Mouse (Mus musculus): ENCODE measurements at regions not wholly inside any gene's neighbourhood (a gene's known extent, or its start where the extent isn't known, plus 50 kb on each side); places are given as distances from the start of the nearest gene placed in this dataset.

GRCm38 (mm10) chr1:120698189-120698588, 96.0 kb downstream of the En1 start:
- TF ChIP-seq POLR2A (IDR thresholded peaks at IDR 0.05; ENCODE audit: borderline replicate concordance, control insufficient read depth, low read depth, low read length) = no peak
- TF ChIP-seq CTCF (IDR thresholded peaks at IDR 0.05; ENCODE audit: control insufficient read depth, insufficient read depth, low read length) = no peak

Measured in bone marrow, adult 2 months (tissue).